11 mouse cellular contexts compared by ENCODE assay signal in genomic region chr7:84073856-84074255, GRCm38 (mm10).
"Had no signal": no experiment of that assay in that cellular context is flagged by ENCODE, and none has a peak within 500 bp of the region (broad histone marks: within the 10 kb centered on the region; RNA-seq: fewer than 3 reads in every experiment).

No protein-coding gene starts in this region.

- ATAC-seq: liver, embryonic 12.5 days had no signal

- DNase-seq: kidney, postnatal 10 days; kidney, postnatal 36 days; layer of hippocampus, postnatal 36 days; liver; lung, adult 18-20 months; lung, postnatal 10 days; lung, postnatal 36 days; midbrain, embryonic 14.5 days; thymus, adult 2 months; thymus, postnatal 25 days had no signal
